Mouse (Mus musculus) lung, embryonic 16.5 days (tissue): ENCODE measurements at regions not wholly inside any gene's neighbourhood (a gene's known extent, or its start where the extent isn't known, plus 50 kb on each side); places are given as distances from the start of the nearest gene placed in this dataset.

Experiments
- ATAC-seq: fragments of 200-750 bp; cut with Nextera tagmentation; 2 replicates; pipeline ENCODE4 v1.8.0; 2017; ENCODE audit warnings: low read depth, mild to moderate bottlenecking, moderate library complexity
- H3K27ac ChIP-seq: fragments of 300-500 bp; sonication (generic); 2 replicates; pipeline ENCODE4 v1.5.1; 2014; ENCODE audit warnings: mild to moderate bottlenecking, control low read depth, low read length
- H3K27me3 ChIP-seq: fragments of 300-500 bp; sonication (generic); 2 replicates; pipeline ENCODE4 v1.6.1; 2014; ENCODE audit warnings: low read depth, low read length, mixed read lengths; ENCODE audit not compliant: control insufficient read depth, insufficient read depth
- H3K36me3 ChIP-seq: fragments of 300-500 bp; sonication (generic); 2 replicates; pipeline ENCODE4 v1.6.1; 2014; ENCODE audit warnings: low read length; ENCODE audit not compliant: control insufficient read depth, insufficient read depth
- H3K4me1 ChIP-seq: fragments of 300-500 bp; sonication (generic); replicated peaks from 2 replicates; pipeline ENCODE4 v1.6.1; 2014; ENCODE audit warnings: low read length, mixed read lengths; ENCODE audit not compliant: control insufficient read depth, insufficient read depth
- H3K4me2 ChIP-seq: fragments of 300-500 bp; sonication (generic); 2 replicates; pipeline ENCODE4 v1.6.1; 2014; ENCODE audit warnings: low read depth, low read length, control low read depth
- H3K4me3 ChIP-seq: fragments of 300-500 bp; sonication (generic); 2 replicates; pipeline ENCODE4 v1.5.1; 2014; ENCODE audit warnings: mild to moderate bottlenecking, low read length, control low read depth
- H3K9ac ChIP-seq: fragments of 300-500 bp; sonication (generic); 2 replicates; pipeline ENCODE4 v1.6.1; 2014; ENCODE audit warnings: low read length, control low read depth
- H3K9me3 ChIP-seq: fragments of 300-500 bp; sonication (generic); 2 replicates; pipeline ENCODE4 v1.6.1; 2016; ENCODE audit warnings: low read length; ENCODE audit not compliant: control insufficient read depth
- WGBS: fragments of 180-500 bp; shearing (Covaris S2); extraction: QIAGEN DNeasy Blood & Tissue Kit; methylation state at CpG from one replicate; pipeline ENCODE4 v1.1.7; 2014; 5-methylcytosine and 5-hydroxymethylcytosine counted together

GRCm38 (mm10) chr15:52536594-52536993 is 1348.1 kb upstream of the Gm7489 start:
- WGBS, result 85% methylated on average over 2 of the region's 2 CpGs
- Histone ChIP-seq H3K36me3 (no peaks in the 10 kb centered on the region), H3K27ac (no peak overlapping the region)

GRCm38 (mm10) chr15:52558682-52559081 is 1326.0 kb upstream of the Gm7489 start:
- no peak overlapping the region for H3K4me2 ChIP-seq
- H3K4me1 ChIP-seq, result no peaks in the 10 kb centered on the region
- no peak overlapping the region for H3K27ac ChIP-seq
- no peak overlapping the region for H3K9ac ChIP-seq
- no peaks in the 10 kb centered on the region for H3K27me3 ChIP-seq
- no peaks in the 10 kb centered on the region for H3K36me3 ChIP-seq
- no peak overlapping the region for H3K4me3 ChIP-seq
- no peak for ATAC-seq
- H3K9me3 ChIP-seq, result no peaks in the 10 kb centered on the region

More at GRCm38 (mm10) chr15:52536594-52536993, 1348.1 kb upstream of the Gm7489 start:
- no peaks in the 10 kb centered on the region for H3K4me1 ChIP-seq
- no peak overlapping the region for H3K9ac ChIP-seq
- no peak for ATAC-seq
- H3K9me3 ChIP-seq, result no peaks in the 10 kb centered on the region
- no peaks in the 10 kb centered on the region for H3K27me3 ChIP-seq
- no peak overlapping the region for H3K4me3 ChIP-seq
- H3K4me2 ChIP-seq, result no peak overlapping the region

GRCm38 (mm10) chr15:52564078-52564477 is 1320.6 kb upstream of the Gm7489 start:
- Histone ChIP-seq H3K4me1 (no peaks in the 10 kb centered on the region), H3K4me3 (no peak overlapping the region), H3K36me3 (no peaks in the 10 kb centered on the region), H3K9me3 (no peaks in the 10 kb centered on the region), H3K27ac (no peak overlapping the region), H3K4me2 (no peak overlapping the region), H3K27me3 (no peaks in the 10 kb centered on the region), H3K9ac (no peak overlapping the region)
- 77% methylated on average over 1 of the region's 1 CpGs for WGBS
- no peak for ATAC-seq

- Histone ChIP-seq H3K4me3 (no peak overlapping the region), H3K27ac (no peak overlapping the region), H3K4me2 (no peak overlapping the region), H3K36me3 (no peaks in the 10 kb centered on the region), H3K27me3 (no peaks in the 10 kb centered on the region), H3K9ac (no peak overlapping the region), H3K9me3 (no peaks in the 10 kb centered on the region), H3K4me1 (no peaks in the 10 kb centered on the region)
- ATAC-seq, result no peak
- 72% methylated on average over 5 of the region's 5 CpGs for WGBS
These were observed 1319.3 kb upstream of the Gm7489 start for GRCm38 (mm10) chr15:52565449-52565851.

GRCm38 (mm10) chr15:52570256-52570655 is 1314.5 kb upstream of the Gm7489 start:
- Histone ChIP-seq H3K4me3 (no peak overlapping the region), H3K4me1 (no peaks in the 10 kb centered on the region), H3K9ac (no peak overlapping the region), H3K36me3 (no peaks in the 10 kb centered on the region), H3K4me2 (no peak overlapping the region), H3K9me3 (no peaks in the 10 kb centered on the region), H3K27me3 (no peaks in the 10 kb centered on the region), H3K27ac (no peak overlapping the region)
- 95% methylated on average over 1 of the region's 1 CpGs for WGBS
- no peak for ATAC-seq

GRCm38 (mm10) chr15:52577614-52578013 is 1307.1 kb upstream of the Gm7489 start:
- Histone ChIP-seq H3K36me3 (no peaks in the 10 kb centered on the region), H3K9me3 (no peaks in the 10 kb centered on the region), H3K27ac (no peak overlapping the region), H3K4me1 (no peaks in the 10 kb centered on the region), H3K9ac (no peak overlapping the region), H3K27me3 (no peaks in the 10 kb centered on the region), H3K4me3 (no peak overlapping the region), H3K4me2 (no peak overlapping the region)
- 80% methylated on average over 2 of the region's 2 CpGs for WGBS
- ATAC-seq, result no peak

- Histone ChIP-seq H3K9ac (no peak overlapping the region), H3K4me2 (no peak overlapping the region), H3K4me1 (no peaks in the 10 kb centered on the region), H3K27me3 (no peaks in the 10 kb centered on the region), H3K9me3 (no peaks in the 10 kb centered on the region), H3K4me3 (no peak overlapping the region), H3K36me3 (no peaks in the 10 kb centered on the region), H3K27ac (no peak overlapping the region)
- 24% methylated on average over 4 of the region's 4 CpGs for WGBS
- no peak for ATAC-seq
These were observed 1295.3 kb upstream of the Gm7489 start for GRCm38 (mm10) chr15:52589391-52589790.

GRCm38 (mm10) chr15:52599511-52599910 is 1285.2 kb upstream of the Gm7489 start:
- no peak for ATAC-seq

GRCm38 (mm10) chr15:52599957-52600356 is 1284.7 kb upstream of the Gm7489 start:
- no peak overlapping the region for H3K4me2 ChIP-seq
- no peaks in the 10 kb centered on the region for H3K36me3 ChIP-seq
- H3K27me3 ChIP-seq, result no peaks in the 10 kb centered on the region
- no peaks in the 10 kb centered on the region for H3K9me3 ChIP-seq
- H3K9ac ChIP-seq, result no peak overlapping the region
- H3K27ac ChIP-seq, result no peak overlapping the region
- no peak for ATAC-seq
- 66% methylated on average over 2 of the region's 2 CpGs for WGBS
- no peaks in the 10 kb centered on the region for H3K4me1 ChIP-seq
- no peak overlapping the region for H3K4me3 ChIP-seq

More at GRCm38 (mm10) chr15:52599511-52599910, 1285.2 kb upstream of the Gm7489 start:
- H3K9ac ChIP-seq, result no peak overlapping the region
- H3K36me3 ChIP-seq, result no peaks in the 10 kb centered on the region
- H3K4me1 ChIP-seq, result no peaks in the 10 kb centered on the region
- no peak overlapping the region for H3K4me2 ChIP-seq
- H3K27ac ChIP-seq, result no peak overlapping the region
- no peaks in the 10 kb centered on the region for H3K9me3 ChIP-seq
- H3K4me3 ChIP-seq, result no peak overlapping the region
- H3K27me3 ChIP-seq, result no peaks in the 10 kb centered on the region

- no peak overlapping the region for H3K9ac ChIP-seq
- no peak for ATAC-seq
- no peak overlapping the region for H3K4me2 ChIP-seq
- H3K27me3 ChIP-seq, result no peaks in the 10 kb centered on the region
- no peaks in the 10 kb centered on the region for H3K36me3 ChIP-seq
- WGBS, result 66% methylated on average over 3 of the region's 3 CpGs
- no peak overlapping the region for H3K27ac ChIP-seq
- no peak overlapping the region for H3K4me3 ChIP-seq
- H3K4me1 ChIP-seq, result no peaks in the 10 kb centered on the region
- H3K9me3 ChIP-seq, result no peaks in the 10 kb centered on the region
These were observed 1244.9 kb upstream of the Gm7489 start for GRCm38 (mm10) chr15:52639790-52640189.
